Mouse (Mus musculus) embryonic fibroblast, embryonic 13.5 days (primary cell): ENCODE measurements around the gene Bicdl2.

ENCODE experiments used
- CTCF ChIP-seq: IDR thresholded peaks from 2 replicates; pipeline ENCODE4 v1.5.1; 2011; ENCODE audit warnings: mild to moderate bottlenecking, control low read depth, low read length, moderate library complexity, borderline replicate concordance; ENCODE audit not compliant: insufficient read depth
- POLR2A ChIP-seq: IDR thresholded peaks from 2 replicates; pipeline ENCODE4 v1.6.1; 2011; ENCODE audit warnings: low read depth, mild to moderate bottlenecking, control low read depth, low read length, moderate library complexity

DNA sequence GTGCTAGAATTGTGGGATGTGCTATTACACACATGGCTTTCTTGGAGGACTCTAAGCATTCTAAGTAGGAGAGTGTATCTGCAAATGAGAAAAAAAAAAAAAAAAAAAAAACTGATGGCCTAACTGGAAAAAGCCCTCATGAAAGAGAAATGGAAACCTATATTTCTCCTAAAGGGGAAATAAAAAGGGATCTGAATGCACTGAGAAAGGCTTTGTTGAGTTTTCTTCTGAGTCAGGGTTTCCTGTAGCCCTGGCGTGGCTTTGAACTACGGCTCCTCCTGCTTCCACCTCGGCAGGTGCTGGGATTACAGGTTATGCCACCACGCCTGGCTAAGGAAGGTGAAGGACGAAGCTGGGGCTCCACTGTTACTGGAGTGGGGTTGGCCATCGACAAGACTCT, 6.3 kb upstream of the Bicdl2 start:
- TF ChIP-seq CTCF: no peak
- TF ChIP-seq POLR2A: no peak
